19 mouse cellular contexts compared by ENCODE assay signal in the genomic region with DNA sequence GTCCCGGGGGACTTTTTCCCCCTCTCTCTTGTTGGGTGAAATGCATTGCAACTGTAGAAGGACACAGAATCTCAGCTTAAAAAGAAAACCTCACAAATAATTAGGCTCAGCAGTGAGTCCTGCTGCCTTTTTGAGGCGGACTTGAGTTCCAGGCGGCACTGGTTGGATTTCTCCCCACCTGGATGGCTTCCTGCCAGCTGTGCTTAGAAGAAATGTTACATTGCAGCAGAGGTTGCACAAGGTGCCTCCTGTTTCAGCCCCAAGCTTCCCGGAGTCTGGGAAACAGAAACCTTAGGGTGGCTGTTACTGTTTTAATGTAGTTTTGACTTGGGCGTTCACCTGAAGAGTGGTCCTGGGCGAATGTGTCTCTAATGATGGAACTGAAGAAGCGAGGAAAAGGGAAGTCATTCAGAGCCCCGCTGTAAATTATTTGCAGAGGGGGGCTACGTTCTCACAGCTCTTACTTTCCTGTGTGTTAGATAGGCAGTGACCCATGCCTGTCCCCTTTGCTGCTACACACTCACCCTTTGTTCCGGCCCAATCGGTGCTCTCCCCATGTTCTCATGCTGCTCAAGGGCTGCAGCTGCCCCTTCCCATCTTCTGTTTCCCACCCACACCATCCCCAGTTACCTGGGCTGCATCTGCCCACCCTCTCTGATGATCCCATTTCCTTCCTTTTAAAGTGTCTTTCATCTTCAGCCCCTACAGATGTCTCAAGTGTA.
DNase-seq lines count a peak whose midpoint lies in the region; ATAC-seq and TF ChIP-seq lines count a peak whose summit lies in the region.
"Had no signal": no experiment of that assay in that cellular context is flagged by ENCODE, and none has a peak within 500 bp of the region (broad histone marks: within the 10 kb centered on the region; RNA-seq: fewer than 3 reads in every experiment).

No protein-coding gene starts in this region.

- DNase-seq in lung, postnatal 14 days: peak; percentile 26
- DNase-seq in lung, adult 2 months: no peak
- peak; percentile 64 for DNase-seq in kidney, adult 18-20 months
- DNase-seq in limb, embryonic 14.5 days (ENCODE audit: low spot score): peak; percentile 44
- no peak for DNase-seq in heart, postnatal 25 days (ENCODE audit: low spot score)
- DNase-seq in gastrocnemius, postnatal 25 days: no peak
- DNase-seq: adrenal gland, postnatal 25 days; cerebellum, adult 2 months; forebrain, postnatal 0 days; thymus, adult 18-20 months had no signal

- H3K27ac ChIP-seq in kidney, embryonic 15.5 days: peak overlapping the region; percentile 48; the same call in 1 of the 2 replicates
- 0 out of 2 replicates have a peak overlapping the region, but pooled peaks have one; percentile 6 for H3K27ac ChIP-seq in limb, embryonic 14.5 days (replicated peaks; ENCODE audit: low read depth, low read length)
- H3K27ac ChIP-seq: embryonic facial prominence, embryonic 12.5 days; hindbrain, embryonic 14.5 days; liver, embryonic 12.5 days; macrophage; midbrain, embryonic 12.5 days had no signal

- intact Hi-C loops in heart, postnatal 25 days (cut with DNase I): no loop called here

- no peak overlapping the region for H3K4me3 ChIP-seq in lung, adult 2 months (replicated peaks; ENCODE audit: extremely low read depth, low read depth, low read length)
- H3K4me3 ChIP-seq in kidney, embryonic 15.5 days (replicated peaks): no peak overlapping the region
- H3K4me3 ChIP-seq in limb, embryonic 14.5 days (replicated peaks; ENCODE audit: low read length): no peak overlapping the region
- H3K4me3 ChIP-seq: embryonic facial prominence, embryonic 12.5 days; liver, embryonic 12.5 days; midbrain, embryonic 12.5 days had no signal

- peak; percentile 79 for ATAC-seq in kidney, embryonic 15.5 days (replicated peaks; ENCODE audit: low FRiP score)
- ATAC-seq in limb, embryonic 14.5 days (ENCODE audit: low FRiP score, low read depth): no peak
- ATAC-seq: activated CD4-positive, CD25-positive, alpha-beta regulatory T cell, adult 4 months; forebrain, postnatal 0 days; intestine, embryonic 16.5 days; Patski had no signal

- peaks cover 9% of the 10 kb centered on the region; the same call in 1 of the 2 replicates for H3K36me3 ChIP-seq in kidney, embryonic 15.5 days
- peaks cover 14% of the 10 kb centered on the region; the same call in 1 of the 2 replicates for H3K36me3 ChIP-seq in limb, embryonic 14.5 days (ENCODE audit: control insufficient read depth, insufficient read depth, low read length)
- H3K36me3 ChIP-seq: liver, embryonic 12.5 days; midbrain, embryonic 12.5 days had no signal

- H3K9ac ChIP-seq in kidney, embryonic 15.5 days: no peak overlapping the region
- no peak overlapping the region for H3K9ac ChIP-seq in limb, embryonic 14.5 days (ENCODE audit: low read depth, low read length, severe bottlenecking)
- H3K9ac ChIP-seq: embryonic facial prominence, embryonic 12.5 days; forebrain, postnatal 0 days; hindbrain, embryonic 14.5 days; liver, embryonic 12.5 days; midbrain, embryonic 12.5 days had no signal

- no peaks in the 10 kb centered on the region for H3K27me3 ChIP-seq in kidney, embryonic 15.5 days
- no peaks in the 10 kb centered on the region for H3K27me3 ChIP-seq in limb, embryonic 14.5 days (ENCODE audit: control insufficient read depth, insufficient read depth, low read length)
- H3K27me3 ChIP-seq: embryonic facial prominence, embryonic 12.5 days; liver, embryonic 12.5 days; midbrain, embryonic 12.5 days; Patski had no signal

- H3K9me3 ChIP-seq in kidney, embryonic 15.5 days (replicated peaks): no peaks in the 10 kb centered on the region
- no peaks in the 10 kb centered on the region for H3K9me3 ChIP-seq in limb, embryonic 14.5 days (ENCODE audit: control insufficient read depth, low read length)
- H3K9me3 ChIP-seq: embryonic facial prominence, embryonic 12.5 days; liver, embryonic 12.5 days; midbrain, embryonic 12.5 days had no signal

- H3K4me2 ChIP-seq in kidney, embryonic 15.5 days: no peak overlapping the region
- no peak overlapping the region for H3K4me2 ChIP-seq in limb, embryonic 14.5 days (replicated peaks; ENCODE audit: low read depth, low read length, severe bottlenecking)
- H3K4me2 ChIP-seq: embryonic facial prominence, embryonic 12.5 days; hindbrain, embryonic 14.5 days; liver, embryonic 12.5 days; midbrain, embryonic 12.5 days had no signal

- no peak for TF ChIP-seq CTCF in lung, adult 2 months (IDR thresholded peaks at IDR 0.05; ENCODE audit: insufficient read depth, low read length)

- H3K4me1 ChIP-seq in lung, adult 2 months (ENCODE audit: control insufficient read depth, insufficient read depth, low read length): peaks cover 2% of the 10 kb centered on the region
- H3K4me1 ChIP-seq in kidney, embryonic 15.5 days: peaks cover 52% of the 10 kb centered on the region
- H3K4me1 ChIP-seq in limb, embryonic 14.5 days (ENCODE audit: control insufficient read depth, insufficient read depth, low read length): peaks cover 8% of the 10 kb centered on the region

- WGBS in lung, adult 2 months: 74% methylated on average over 11 of the region's 11 CpGs
- 44% methylated on average over 11 of the region's 11 CpGs for WGBS in kidney, embryonic 15.5 days
- 56% methylated on average over 11 of the region's 11 CpGs for WGBS in limb, embryonic 14.5 days

- TF ChIP-seq POLR2A in lung, adult 2 months (IDR thresholded peaks at IDR 0.05; ENCODE audit: borderline replicate concordance, extremely low read depth, low read depth, low read length): no peak
- no peak for TF ChIP-seq POLR2A in limb, embryonic 14.5 days (IDR thresholded peaks at IDR 0.05; ENCODE audit: borderline replicate concordance, extremely low read depth, insufficient read depth, insufficient read length)

Comparison
In these comparisons a context has a peak if more than half of its experiments do, and no peak if none do; other contexts are left out.
1. DNase-seq: peak in lung, postnatal 14 days (single experiment), kidney, adult 18-20 months (single experiment) and limb, embryonic 14.5 days (single experiment); none in lung, adult 2 months (single experiment), heart, postnatal 25 days (single experiment) and gastrocnemius, postnatal 25 days (single experiment).